Mouse (Mus musculus): ENCODE data around the gene Ypel1. TPM values are rescaled to one million over a fixed set of nuclear protein-coding genes. Genes with fewer than 3 reads are reported as not detected.

Gene Ypel1
- polyA plus RNA-seq, 1 experiment from 2014 or later = 118 TPM

- 92% methylated on average over 6 of the region's 6 CpGs for WGBS
- Histone ChIP-seq H3K9me3 (ENCODE audit: control insufficient read depth, low read length) (no peaks in the 10 kb centered on the region), H3K4me1 (replicated peaks; ENCODE audit: control insufficient read depth, insufficient read depth, low read length) (no peaks in the 10 kb centered on the region), H3K27ac (no peak overlapping the region), H3K4me2 (replicated peaks) (no peak overlapping the region), H3K4me3 (replicated peaks; ENCODE audit: low read length) (no peak overlapping the region), H3K36me3 (replicated peaks; ENCODE audit: control insufficient read depth, insufficient read depth) (peaks cover 94% of the 10 kb centered on the region), H3K9ac (no peak overlapping the region), H3K27me3 (ENCODE audit: control insufficient read depth, insufficient read depth, low read length) (no peaks in the 10 kb centered on the region)
- ATAC-seq (ENCODE audit: low FRiP score) (no peak), DNase-seq (ENCODE audit: low spot score) (no peak)
Measured at GRCm38 (mm10) chr16:17082121-17082792, 12.8 kb downstream of the Ypel1 start.

GRCm38 (mm10) chr16:17085636-17086035 lies 16.1 kb downstream of the Ypel1 start:
- Histone ChIP-seq H3K4me3 (replicated peaks; ENCODE audit: low read length) (no peak overlapping the region), H3K27me3 (ENCODE audit: control insufficient read depth, insufficient read depth, low read length) (no peaks in the 10 kb centered on the region), H3K4me2 (replicated peaks) (no peak overlapping the region), H3K9me3 (ENCODE audit: control insufficient read depth, low read length) (no peaks in the 10 kb centered on the region), H3K4me1 (replicated peaks; ENCODE audit: control insufficient read depth, insufficient read depth, low read length) (no peaks in the 10 kb centered on the region), H3K9ac (no peak overlapping the region), H3K27ac (no peak overlapping the region), H3K36me3 (replicated peaks; ENCODE audit: control insufficient read depth, insufficient read depth) (peaks cover 100% of the 10 kb centered on the region)
- 96% methylated on average over 4 of the region's 4 CpGs for WGBS
- DNase-seq (ENCODE audit: low spot score) (no peak), ATAC-seq (ENCODE audit: low FRiP score) (no peak)

DNA sequence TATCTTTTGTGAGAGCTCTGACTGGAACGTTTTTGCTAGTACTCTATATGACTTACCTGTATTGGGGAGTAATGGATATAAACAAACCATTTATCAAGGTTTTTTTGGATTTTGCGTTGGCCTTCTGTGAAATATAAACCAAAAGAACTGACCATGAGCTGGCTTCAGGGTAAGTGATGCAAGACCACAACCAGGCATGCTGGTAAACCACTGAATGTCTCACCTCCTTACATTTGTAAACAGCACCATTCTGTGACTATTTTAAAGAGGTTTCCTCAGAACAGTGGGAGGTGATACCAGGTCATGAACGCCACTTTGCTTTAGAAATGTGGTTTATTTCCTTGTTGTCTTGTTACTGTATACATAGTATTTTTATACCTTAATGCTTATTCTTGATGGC lies 16.7 kb downstream of the Ypel1 start:
- Histone ChIP-seq H3K4me3 (replicated peaks; ENCODE audit: low read length) (no peak overlapping the region), H3K27me3 (ENCODE audit: control insufficient read depth, insufficient read depth, low read length) (no peaks in the 10 kb centered on the region), H3K4me1 (replicated peaks; ENCODE audit: control insufficient read depth, insufficient read depth, low read length) (no peaks in the 10 kb centered on the region), H3K36me3 (replicated peaks; ENCODE audit: control insufficient read depth, insufficient read depth) (peaks cover 100% of the 10 kb centered on the region), H3K9me3 (ENCODE audit: control insufficient read depth, low read length) (no peaks in the 10 kb centered on the region), H3K4me2 (replicated peaks) (no peak overlapping the region), H3K9ac (no peak overlapping the region), H3K27ac (no peak overlapping the region)
- ATAC-seq (ENCODE audit: low FRiP score) (no peak), DNase-seq (ENCODE audit: low spot score) (no peak)
- 91% methylated on average over 3 of the region's 3 CpGs for WGBS

GRCm38 (mm10) chr16:17086669-17087193 lies 17.2 kb downstream of the Ypel1 start:
- no peak for ATAC-seq (ENCODE audit: low FRiP score)
- whole genome bisulfite sequencing = 77% methylated on average over 13 of the region's 13 CpGs

DNA sequence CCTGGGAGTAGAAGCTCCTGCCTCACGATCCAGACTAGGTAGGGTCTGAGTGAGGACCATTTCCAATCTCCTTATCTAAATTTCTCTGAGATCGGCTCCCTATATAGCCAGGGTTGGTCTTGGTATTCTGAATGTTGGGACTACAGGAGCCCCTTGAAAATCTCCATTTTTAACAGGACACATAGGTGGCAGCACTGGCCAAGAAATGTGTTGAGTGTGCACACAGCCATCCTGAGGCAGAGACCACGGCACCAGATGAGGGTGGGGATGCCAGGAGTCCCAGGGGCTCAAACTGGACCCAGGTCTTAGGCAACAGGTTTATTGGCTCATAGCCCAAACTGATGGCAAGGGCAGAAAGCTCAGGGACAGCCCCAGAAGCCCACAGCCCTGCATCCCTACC lies 18.9 kb downstream of the Ypel1 start:
- Histone ChIP-seq H3K36me3 (replicated peaks; ENCODE audit: control insufficient read depth, insufficient read depth) (peaks cover 100% of the 10 kb centered on the region), H3K9me3 (ENCODE audit: control insufficient read depth, low read length) (no peaks in the 10 kb centered on the region), H3K4me3 (replicated peaks; ENCODE audit: low read length) (no peak overlapping the region), H3K4me1 (replicated peaks; ENCODE audit: control insufficient read depth, insufficient read depth, low read length) (no peaks in the 10 kb centered on the region), H3K9ac (no peak overlapping the region), H3K27ac (no peak overlapping the region), H3K4me2 (replicated peaks) (no peak overlapping the region), H3K27me3 (ENCODE audit: control insufficient read depth, insufficient read depth, low read length) (no peaks in the 10 kb centered on the region)
- WGBS = 64% methylated on average over 3 of the region's 3 CpGs
- ATAC-seq (ENCODE audit: low FRiP score) (peak; percentile 32; the same call in 1 of the 2 replicates), DNase-seq (ENCODE audit: low spot score) (no peak)

More at GRCm38 (mm10) chr16:17086669-17087193, 17.2 kb downstream of the Ypel1 start:
- no peak for DNase-seq (ENCODE audit: low spot score)
- Histone ChIP-seq H3K4me1 (replicated peaks; ENCODE audit: control insufficient read depth, insufficient read depth, low read length) (no peaks in the 10 kb centered on the region), H3K4me3 (replicated peaks; ENCODE audit: low read length) (no peak overlapping the region), H3K27ac (no peak overlapping the region), H3K9ac (no peak overlapping the region), H3K27me3 (ENCODE audit: control insufficient read depth, insufficient read depth, low read length) (no peaks in the 10 kb centered on the region), H3K9me3 (ENCODE audit: control insufficient read depth, low read length) (no peaks in the 10 kb centered on the region), H3K4me2 (replicated peaks) (no peak overlapping the region), H3K36me3 (replicated peaks; ENCODE audit: control insufficient read depth, insufficient read depth) (peaks cover 100% of the 10 kb centered on the region)

GRCm38 (mm10) chr16:17096938-17097337 lies 27.4 kb downstream of the Ypel1 start:
- no peaks in the 10 kb centered on the region for H3K9me3 ChIP-seq (ENCODE audit: control insufficient read depth, low read length)
- H3K36me3 ChIP-seq (replicated peaks; ENCODE audit: control insufficient read depth, insufficient read depth) = peaks cover 86% of the 10 kb centered on the region
- no peak for ATAC-seq (ENCODE audit: low FRiP score)

GRCm38 (mm10) chr16:17102630-17103220 lies 33.2 kb downstream of the Ypel1 start:
- Histone ChIP-seq H3K9me3 (ENCODE audit: control insufficient read depth, low read length) (no peaks in the 10 kb centered on the region), H3K9ac (no peak overlapping the region), H3K4me1 (replicated peaks; ENCODE audit: control insufficient read depth, insufficient read depth, low read length) (no peaks in the 10 kb centered on the region), H3K27me3 (ENCODE audit: control insufficient read depth, insufficient read depth, low read length) (no peaks in the 10 kb centered on the region), H3K36me3 (replicated peaks; ENCODE audit: control insufficient read depth, insufficient read depth) (peaks cover 90% of the 10 kb centered on the region), H3K4me2 (replicated peaks) (no peak overlapping the region), H3K4me3 (replicated peaks; ENCODE audit: low read length) (no peak overlapping the region), H3K27ac (no peak overlapping the region)
- ATAC-seq (ENCODE audit: low FRiP score) (peak; percentile 56; the same call in 1 of the 2 replicates), DNase-seq (ENCODE audit: low spot score) (peak; percentile 30)
- 78% methylated on average over 7 of the region's 7 CpGs for WGBS

More at GRCm38 (mm10) chr16:17096938-17097337, 27.4 kb downstream of the Ypel1 start:
- no peaks in the 10 kb centered on the region for H3K4me1 ChIP-seq (replicated peaks; ENCODE audit: control insufficient read depth, insufficient read depth, low read length)
- no peak overlapping the region for H3K4me3 ChIP-seq (replicated peaks; ENCODE audit: low read length)
- H3K27me3 ChIP-seq (ENCODE audit: control insufficient read depth, insufficient read depth, low read length) = no peaks in the 10 kb centered on the region
- WGBS = 97% methylated on average over 3 of the region's 3 CpGs
- no peak for DNase-seq (ENCODE audit: low spot score)
- no peak overlapping the region for H3K27ac ChIP-seq
- H3K9ac ChIP-seq = no peak overlapping the region
- no peak overlapping the region for H3K4me2 ChIP-seq (replicated peaks)

- no peak for ATAC-seq (ENCODE audit: low FRiP score)
- 80% methylated on average over 4 of the region's 4 CpGs for WGBS
- peaks cover 86% of the 10 kb centered on the region for H3K36me3 ChIP-seq (replicated peaks; ENCODE audit: control insufficient read depth, insufficient read depth)
Measured at GRCm38 (mm10) chr16:17104600-17104999, 35.1 kb downstream of the Ypel1 start.

More at GRCm38 (mm10) chr16:17104600-17104999, 35.1 kb downstream of the Ypel1 start:
- H3K4me1 ChIP-seq (replicated peaks; ENCODE audit: control insufficient read depth, insufficient read depth, low read length) = no peaks in the 10 kb centered on the region; the same call in 1 of the 2 replicates
- no peaks in the 10 kb centered on the region for H3K9me3 ChIP-seq (ENCODE audit: control insufficient read depth, low read length)
- H3K9ac ChIP-seq = no peak overlapping the region
- H3K4me2 ChIP-seq (replicated peaks) = no peak overlapping the region
- H3K27me3 ChIP-seq (ENCODE audit: control insufficient read depth, insufficient read depth, low read length) = no peaks in the 10 kb centered on the region
- no peak overlapping the region for H3K27ac ChIP-seq
- H3K4me3 ChIP-seq (replicated peaks; ENCODE audit: low read length) = no peak overlapping the region
- no peak for DNase-seq (ENCODE audit: low spot score)

Data from hindbrain, embryonic 14.5 days (tissue).